Mouse (Mus musculus) G1E (cell line): ENCODE measurements at regions not wholly inside any gene's neighbourhood (a gene's known extent, or its start where the extent isn't known, plus 50 kb on each side); places are given as distances from the start of the nearest gene placed in this dataset.

Source experiments
- ATAC-seq: 2 replicates; pipeline ENCODE4 v1.8.0; 2016; ENCODE audit warnings: mild to moderate bottlenecking; ENCODE audit not compliant: insufficient number of reproducible peaks, poor library complexity, low FRiP score, severe bottlenecking; ENCODE audit errors: extremely low read depth
- DNase-seq: peaks from one replicate; pipeline ENCODE4 v3.0.0; 2012; ENCODE audit warnings: low spot score
- H3K27me3 ChIP-seq: 2 replicates; pipeline ENCODE4 v1.6.1; 2012; ENCODE audit warnings: mild to moderate bottlenecking, low read length, inconsistent platforms; ENCODE audit not compliant: insufficient read depth
- H3K36me3 ChIP-seq: replicated peaks from 2 replicates; pipeline ENCODE3; 2012; ENCODE audit warnings: mild to moderate bottlenecking, inconsistent platforms
- H3K4me1 ChIP-seq: 2 replicates; pipeline ENCODE4 v1.6.1; 2012; ENCODE audit warnings: low read depth, low read length, inconsistent platforms, mixed read lengths; ENCODE audit not compliant: insufficient read depth
- H3K4me3 ChIP-seq: 2 replicates; pipeline ENCODE4 v1.5.1; 2012; ENCODE audit warnings: low read depth, mild to moderate bottlenecking, inconsistent platforms, low read length, moderate library complexity, mixed read lengths
- H3K9me3 ChIP-seq: replicated peaks from 2 replicates; pipeline ENCODE4 v1.6.1; 2012; ENCODE audit warnings: inconsistent platforms
- CTCF ChIP-seq: IDR thresholded peaks from 2 replicates; pipeline ENCODE4 v1.5.1; 2012; ENCODE audit warnings: low read depth, low read length, inconsistent platforms, mixed read lengths
- GATA1 ChIP-seq: IDR thresholded peaks from 2 replicates; pipeline ENCODE4 v1.6.1; 2012; ENCODE audit warnings: borderline replicate concordance, low read length, inconsistent platforms, mixed read lengths
- GATA2 ChIP-seq: IDR thresholded peaks from 2 replicates; pipeline ENCODE4 v1.6.1; 2012; ENCODE audit warnings: low read depth, low read length, inconsistent platforms, borderline replicate concordance
- POLR2AphosphoS5 ChIP-seq: IDR thresholded peaks from 2 replicates; pipeline ENCODE4 v1.6.1; 2012; ENCODE audit warnings: low read depth, low read length, inconsistent platforms; ENCODE audit not compliant: insufficient replicate concordance
- TAL1 ChIP-seq: conservative IDR thresholded peaks from 2 replicates; pipeline ENCODE4 v1.6.1; 2012; ENCODE audit warnings: low read depth, low read length, inconsistent platforms, mixed read lengths

- no peak overlapping the region; the same call in 1 of the 2 replicates for H3K4me3 ChIP-seq
- H3K4me1 ChIP-seq, result no peaks in the 10 kb centered on the region
- ATAC-seq (no peak), DNase-seq (no peak)
- TF ChIP-seq CTCF (no peak), GATA2 (no peak), TAL1 (no peak), POLR2AphosphoS5 (no peak), GATA1 (no peak)
- peaks cover 53% of the 10 kb centered on the region for H3K9me3 ChIP-seq
- no peaks in the 10 kb centered on the region for H3K36me3 ChIP-seq
- no peaks in the 10 kb centered on the region for H3K27me3 ChIP-seq
These were observed 127.9 kb upstream of the 9630041A04Rik start for GRCm38 (mm10) chr9:101733611-101734225.

- H3K27me3 ChIP-seq, result no peaks in the 10 kb centered on the region
- DNase-seq, result no peak
- no peak overlapping the region for H3K4me3 ChIP-seq
- H3K4me1 ChIP-seq, result no peaks in the 10 kb centered on the region
- no peak for ATAC-seq
- no peaks in the 10 kb centered on the region for H3K36me3 ChIP-seq
- no peak for TF ChIP-seq POLR2AphosphoS5
- no peak for TF ChIP-seq TAL1
- no peak for TF ChIP-seq GATA2
- no peak for TF ChIP-seq GATA1
- no peak for TF ChIP-seq CTCF
- peaks cover 60% of the 10 kb centered on the region for H3K9me3 ChIP-seq
These were observed 131.5 kb upstream of the 9630041A04Rik start for GRCm38 (mm10) chr9:101730136-101730535.

GRCm38 (mm10) chr9:101717911-101718310, 143.7 kb upstream of the 9630041A04Rik start:
- Histone ChIP-seq H3K4me1 (no peaks in the 10 kb centered on the region), H3K9me3 (peaks cover 61% of the 10 kb centered on the region), H3K4me3 (no peak overlapping the region), H3K27me3 (no peaks in the 10 kb centered on the region), H3K36me3 (no peaks in the 10 kb centered on the region)
- ATAC-seq (no peak), DNase-seq (no peak)
- TF ChIP-seq CTCF (no peak), POLR2AphosphoS5 (no peak), TAL1 (no peak), GATA1 (no peak), GATA2 (no peak)

GRCm38 (mm10) chr9:101716326-101716725, 145.3 kb upstream of the 9630041A04Rik start:
- DNase-seq (no peak), ATAC-seq (no peak)
- Histone ChIP-seq H3K4me1 (no peaks in the 10 kb centered on the region), H3K27me3 (no peaks in the 10 kb centered on the region), H3K36me3 (no peaks in the 10 kb centered on the region), H3K4me3 (no peak overlapping the region), H3K9me3 (peaks cover 66% of the 10 kb centered on the region)
- no peak for TF ChIP-seq POLR2AphosphoS5
- TF ChIP-seq TAL1, result no peak
- no peak for TF ChIP-seq GATA2
- TF ChIP-seq CTCF, result no peak
- no peak for TF ChIP-seq GATA1

GRCm38 (mm10) chr9:101714805-101715204, 146.8 kb upstream of the 9630041A04Rik start:
- no peaks in the 10 kb centered on the region for H3K36me3 ChIP-seq
- no peak for ATAC-seq

GRCm38 (mm10) chr9:101710611-101711071, 151.0 kb upstream of the 9630041A04Rik start:
- Histone ChIP-seq H3K4me1 (no peaks in the 10 kb centered on the region), H3K4me3 (no peak overlapping the region), H3K36me3 (no peaks in the 10 kb centered on the region), H3K9me3 (peaks cover 45% of the 10 kb centered on the region), H3K27me3 (no peaks in the 10 kb centered on the region)
- ATAC-seq, result no peak
- TF ChIP-seq TAL1 (no peak), GATA1 (no peak), POLR2AphosphoS5 (no peak), GATA2 (no peak), CTCF (no peak)
- DNase-seq, result no peak

More at GRCm38 (mm10) chr9:101714805-101715204, 146.8 kb upstream of the 9630041A04Rik start:
- Histone ChIP-seq H3K27me3 (no peaks in the 10 kb centered on the region), H3K4me3 (no peak overlapping the region), H3K9me3 (peaks cover 67% of the 10 kb centered on the region), H3K4me1 (no peaks in the 10 kb centered on the region)
- no peak for DNase-seq
- no peak for TF ChIP-seq POLR2AphosphoS5
- no peak for TF ChIP-seq GATA1
- TF ChIP-seq TAL1, result no peak
- no peak for TF ChIP-seq CTCF
- TF ChIP-seq GATA2, result no peak
